Mouse (Mus musculus): ENCODE results near the gene Dlx2.

Gene Dlx2

GRCm38 (mm10) chr2:71512326-71512725 lies 34.2 kb downstream of the Dlx2 start:
- DNase-seq (ENCODE audit: low read depth, low spot score), result no peak

GRCm38 (mm10) chr2:71511209-71511608 lies 35.3 kb downstream of the Dlx2 start:
- no peak for DNase-seq (ENCODE audit: low read depth, low spot score)

GRCm38 (mm10) chr2:71504852-71505251 lies 41.7 kb downstream of the Dlx2 start:
- no peak for DNase-seq (ENCODE audit: low read depth, low spot score)

GRCm38 (mm10) chr2:71499276-71500230 lies 47.0 kb downstream of the Dlx2 start:
- peak; percentile 92 for DNase-seq (ENCODE audit: low read depth, low spot score)

- DNase-seq (ENCODE audit: low read depth, low spot score), result peak; percentile 42
Observed at GRCm38 (mm10) chr2:71497175-71497574, 49.4 kb downstream of the Dlx2 start.

GRCm38 (mm10) chr2:71494971-71495370 lies 51.6 kb downstream of the Dlx2 start:
- no peak for DNase-seq (ENCODE audit: low read depth, low spot score)

- DNase-seq (ENCODE audit: low read depth, low spot score), result no peak
Observed at GRCm38 (mm10) chr2:71494503-71494902, 52.1 kb downstream of the Dlx2 start.

Data from 3T3-L1 (cell line).